Mouse (Mus musculus): Measurements from ENCODE around the gene Gm6583.
"Not testable (repeated sequence)": the region's sequence is repeated elsewhere in the genome, so short reads cannot be mapped to it uniquely, and the experiment has no call there.

Gene Gm6583

GRCm38 (mm10) chr5:112324637-112325545, 30.9 kb downstream of the Gm6583 start:
- DNase-seq (ENCODE audit: low spot score), result no peak

DNA sequence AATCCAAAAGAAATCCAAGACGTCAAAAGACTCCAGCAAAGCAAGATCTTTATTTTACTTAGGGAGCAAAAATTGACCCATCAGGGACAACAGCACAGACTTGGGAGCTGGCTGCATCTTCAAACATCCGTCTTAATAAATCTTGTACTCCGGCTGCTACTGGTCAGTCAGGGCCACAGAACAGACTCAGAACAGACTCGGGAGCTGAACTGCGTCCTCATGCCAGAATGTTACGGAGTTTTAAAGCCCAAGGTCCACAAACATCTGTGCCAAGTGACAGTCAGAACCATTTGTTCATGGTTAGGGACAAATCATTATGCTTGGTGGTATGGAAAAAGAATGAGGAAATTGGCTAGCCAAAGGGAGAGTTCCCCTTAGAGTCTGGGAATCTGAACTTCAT, 32.6 kb downstream of the Gm6583 start:
- DNase-seq (ENCODE audit: low spot score), result no peak

- DNase-seq (ENCODE audit: low spot score), result no peak
Observed at GRCm38 (mm10) chr5:112321376-112321775, 34.5 kb downstream of the Gm6583 start.

GRCm38 (mm10) chr5:112320936-112321335, 34.9 kb downstream of the Gm6583 start:
- DNase-seq (ENCODE audit: low spot score), result peak; percentile 87

DNA sequence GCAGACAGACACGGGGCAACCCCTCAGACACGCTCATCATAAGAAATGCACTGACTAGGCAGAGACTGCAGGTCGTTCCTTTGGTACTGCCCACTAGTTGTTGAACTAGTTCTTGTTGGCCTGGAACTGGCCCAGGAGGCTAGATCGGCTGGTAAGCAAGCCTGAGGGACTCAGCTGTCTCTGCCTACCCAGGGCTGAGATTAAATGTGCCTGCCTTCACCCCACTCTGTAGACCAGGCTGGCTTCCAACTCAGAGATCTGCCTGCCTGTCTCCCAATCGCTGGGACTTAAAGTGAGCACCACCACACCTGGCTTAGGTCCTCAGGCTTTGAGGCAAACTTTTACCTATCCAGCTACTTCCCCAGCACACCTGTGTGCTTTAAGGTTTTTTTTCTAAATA, 35.5 kb downstream of the Gm6583 start:
- no peak for DNase-seq (ENCODE audit: low spot score)

DNA sequence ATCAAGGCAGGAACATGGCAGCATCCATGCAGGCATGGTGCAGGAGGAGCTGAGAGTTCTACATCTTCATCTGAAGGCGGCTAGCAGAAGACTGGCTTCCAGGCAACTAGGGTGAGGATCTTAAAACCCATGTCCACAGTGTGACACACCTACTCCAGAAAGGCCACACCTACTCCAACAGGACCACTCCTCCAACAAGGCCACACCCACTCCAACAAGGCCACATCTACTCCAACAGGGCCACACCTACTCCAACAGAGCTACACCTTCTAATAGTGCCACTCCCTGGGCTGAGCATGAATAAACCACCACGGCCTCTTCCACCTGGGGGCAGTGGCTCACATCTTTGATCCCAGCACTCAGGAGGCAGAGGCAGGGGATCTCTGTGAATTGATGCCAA, 36.5 kb downstream of the Gm6583 start:
- DNase-seq (ENCODE audit: low spot score), result not testable (repeated sequence)

DNA sequence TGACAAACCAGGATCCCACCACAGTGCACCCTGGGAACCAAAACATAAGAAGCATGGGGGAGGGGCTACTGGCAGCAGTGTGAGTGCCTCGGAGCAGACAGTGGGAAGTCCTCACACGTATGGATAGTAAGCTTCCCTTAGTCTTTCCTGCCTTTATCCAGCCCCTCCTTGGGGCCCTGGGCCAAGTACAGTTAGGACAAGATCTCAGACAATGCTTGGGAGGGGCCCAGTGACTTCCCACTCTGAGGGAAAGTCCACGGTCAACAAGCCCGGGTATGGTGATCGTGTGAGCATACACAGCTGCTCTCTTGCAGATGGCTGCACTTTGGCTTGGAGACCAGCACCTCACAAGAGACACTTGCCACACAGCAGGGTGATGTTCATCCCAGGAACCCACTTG, 38.5 kb downstream of the Gm6583 start:
- no peak for DNase-seq (ENCODE audit: low spot score)

DNA sequence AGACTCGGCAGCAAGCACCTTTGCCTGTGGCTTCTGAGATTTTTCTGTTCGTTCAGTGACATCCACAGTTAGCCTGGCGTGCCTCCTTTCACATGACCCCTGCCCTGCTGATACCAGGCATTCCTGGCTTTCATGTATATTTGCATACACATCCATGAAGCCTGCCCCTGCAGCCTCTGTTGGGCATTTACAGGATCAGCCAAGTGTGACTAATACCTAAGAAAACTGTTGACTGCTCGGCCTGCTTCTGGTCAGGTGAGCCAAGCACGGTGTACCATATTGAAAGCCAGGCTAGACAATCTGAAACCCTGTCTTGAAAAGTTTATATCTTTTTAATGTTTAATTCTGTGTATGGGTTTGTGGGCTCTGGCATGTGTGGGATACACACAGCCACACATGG, 39.4 kb downstream of the Gm6583 start:
- DNase-seq (ENCODE audit: low spot score), result no peak

DNA sequence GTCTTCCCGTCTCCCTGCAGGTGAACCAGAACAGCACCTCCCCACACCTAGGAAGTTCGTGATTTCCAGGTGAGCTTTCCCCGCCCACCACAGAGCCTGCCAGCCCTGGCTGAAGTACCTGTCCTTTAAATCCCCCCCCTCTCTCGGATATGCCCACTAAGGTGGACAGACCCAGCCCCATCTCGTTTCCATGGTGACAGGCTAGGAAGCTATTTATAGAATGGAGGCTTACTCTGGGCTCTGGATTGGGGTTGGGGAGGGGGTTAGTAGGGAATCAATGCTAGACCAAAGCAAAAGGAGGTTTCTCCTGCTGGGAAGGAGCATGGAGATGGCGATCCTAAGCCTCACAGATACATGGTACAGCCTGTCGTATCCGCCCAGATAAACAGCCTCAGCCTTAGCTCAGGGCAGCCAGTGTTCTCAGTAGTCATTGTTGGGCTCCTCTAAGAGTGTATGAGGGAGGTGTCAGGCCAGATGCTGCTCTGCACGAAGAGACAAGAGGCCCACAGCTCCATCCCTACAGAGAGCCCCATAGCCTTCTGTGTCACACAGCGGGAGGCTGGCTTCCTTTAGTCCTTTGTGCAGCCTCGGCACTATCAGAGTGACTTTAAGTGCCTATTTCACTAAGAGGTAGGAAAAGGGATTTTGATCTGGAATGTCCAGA, 42.5 kb downstream of the Gm6583 start:
- no peak for DNase-seq (ENCODE audit: low spot score)

- DNase-seq (ENCODE audit: low spot score), result no peak
Observed at GRCm38 (mm10) chr5:112305842-112306241, 50.0 kb downstream of the Gm6583 start.

All from layer of hippocampus, adult 11-12 months (tissue).